Mouse (Mus musculus) liver, adult (tissue): ENCODE data around the gene Slc22a8.

ENCODE experiments used
- GATA4 ChIP-seq: IDR thresholded peaks from 2 replicates; pipeline ENCODE4 v1.6.1; 2014; ENCODE audit warnings: mild to moderate bottlenecking, low read length; ENCODE audit not compliant: insufficient replicate concordance

The Slc22a8 gene

GRCm38 (mm10) chr19:8617904-8618303, 26.9 kb downstream of the Slc22a8 start, which contains the start of gene Slc22a6:
Slc22a6 (plus strand) TSS chr19:8618039.
- no peak for TF ChIP-seq GATA4

DNA sequence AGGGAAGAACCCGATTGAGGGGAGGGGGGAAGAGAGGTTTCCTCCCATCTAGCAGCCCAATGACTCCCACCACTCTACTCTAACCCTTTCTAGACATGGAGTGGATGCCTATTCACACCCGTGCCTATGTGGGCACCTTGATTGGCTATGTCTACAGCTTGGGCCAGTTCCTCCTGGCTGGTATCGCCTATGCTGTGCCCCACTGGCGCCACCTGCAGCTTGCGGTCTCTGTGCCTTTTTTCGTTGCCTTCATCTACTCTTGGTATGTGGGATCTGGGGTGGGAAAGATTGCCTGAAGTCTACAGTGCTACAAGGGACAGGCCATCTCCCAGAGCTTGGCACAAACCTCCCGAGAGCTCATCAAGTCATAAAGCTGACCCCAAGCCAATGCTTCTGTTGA, 30.0 kb downstream of the Slc22a8 start:
- no peak for TF ChIP-seq GATA4

DNA sequence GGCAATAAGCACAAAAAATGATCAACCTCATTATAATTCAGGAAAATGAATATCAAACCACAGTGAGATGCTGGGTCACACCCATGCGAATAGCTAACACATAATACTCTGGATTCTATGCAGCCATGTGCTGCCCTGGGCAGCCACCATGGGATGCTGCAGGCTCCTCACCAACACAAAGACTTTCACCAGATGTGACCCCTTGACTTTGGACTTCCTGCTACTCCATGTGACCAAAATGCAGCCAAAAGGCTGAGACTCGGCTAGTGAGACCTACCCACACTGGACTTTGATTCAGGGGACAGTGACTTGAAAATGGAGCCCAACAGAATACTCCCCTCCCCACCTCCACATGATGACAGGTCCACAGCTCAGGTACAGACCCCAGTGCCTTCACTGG, 39.2 kb downstream of the Slc22a8 start:
- TF ChIP-seq GATA4 = no peak

GRCm38 (mm10) chr19:8630826-8631225, 39.8 kb downstream of the Slc22a8 start:
- no peak for TF ChIP-seq GATA4

DNA sequence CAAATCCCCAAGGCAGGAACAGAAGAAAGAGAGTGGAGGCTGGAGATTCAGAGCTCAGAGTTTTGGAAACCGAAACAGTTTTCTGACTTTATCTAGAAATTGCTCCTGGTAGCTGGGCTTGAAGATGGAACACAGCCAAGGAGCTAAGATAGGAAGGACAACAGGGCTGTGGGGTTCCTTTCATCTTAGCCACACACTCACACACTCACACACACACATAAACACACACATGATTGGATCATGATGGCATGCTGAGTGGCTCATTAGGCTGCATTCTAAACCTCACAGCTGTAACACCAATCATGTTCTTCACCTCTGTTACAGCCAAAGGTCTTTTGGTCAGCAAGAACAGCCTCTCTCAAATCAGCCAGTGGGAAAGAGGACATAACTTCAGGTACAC, 41.0 kb downstream of the Slc22a8 start:
- no peak for TF ChIP-seq GATA4

DNA sequence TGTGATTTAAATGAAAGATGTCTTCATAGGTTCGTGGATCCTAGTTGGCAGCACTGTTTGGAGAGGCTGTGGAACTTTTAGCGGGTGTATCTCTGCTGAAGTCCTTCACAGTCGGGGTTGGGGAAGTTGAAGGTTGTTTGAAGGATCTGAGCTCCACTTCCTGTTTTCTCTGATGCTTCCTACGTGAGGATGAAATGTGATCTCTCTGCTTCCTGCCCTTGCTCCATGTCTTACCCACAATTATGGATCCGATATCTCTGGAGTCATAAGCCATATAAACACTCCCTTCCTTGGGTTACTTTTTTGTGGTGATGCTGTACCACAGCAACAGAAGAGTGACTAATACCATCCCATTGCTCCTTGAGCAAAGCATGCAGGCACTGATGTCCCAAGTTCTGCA, 51.0 kb downstream of the Slc22a8 start:
- TF ChIP-seq GATA4 = no peak

GRCm38 (mm10) chr19:8646393-8646792, 55.3 kb downstream of the Slc22a8 start:
- no peak for TF ChIP-seq GATA4

DNA sequence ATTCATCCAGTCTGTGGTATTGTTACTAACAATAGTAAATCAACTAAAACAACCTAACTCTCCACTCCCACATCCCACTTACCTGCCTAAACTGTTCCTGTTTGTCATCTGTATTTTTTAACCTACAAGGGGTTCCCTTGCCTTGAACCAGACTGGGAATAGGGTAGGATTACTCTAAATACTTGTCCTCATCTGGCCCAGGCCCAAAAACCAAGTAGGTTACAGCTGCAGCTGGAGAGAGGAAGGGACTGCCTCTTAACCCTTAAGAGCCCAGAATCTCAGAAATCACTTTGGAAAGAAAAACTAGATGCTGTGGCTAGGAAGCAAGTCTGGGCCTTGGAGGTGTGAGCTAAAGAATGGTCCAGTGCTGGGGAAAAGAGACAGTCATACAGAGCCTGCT, 64.8 kb downstream of the Slc22a8 start:
- TF ChIP-seq GATA4 = no peak

DNA sequence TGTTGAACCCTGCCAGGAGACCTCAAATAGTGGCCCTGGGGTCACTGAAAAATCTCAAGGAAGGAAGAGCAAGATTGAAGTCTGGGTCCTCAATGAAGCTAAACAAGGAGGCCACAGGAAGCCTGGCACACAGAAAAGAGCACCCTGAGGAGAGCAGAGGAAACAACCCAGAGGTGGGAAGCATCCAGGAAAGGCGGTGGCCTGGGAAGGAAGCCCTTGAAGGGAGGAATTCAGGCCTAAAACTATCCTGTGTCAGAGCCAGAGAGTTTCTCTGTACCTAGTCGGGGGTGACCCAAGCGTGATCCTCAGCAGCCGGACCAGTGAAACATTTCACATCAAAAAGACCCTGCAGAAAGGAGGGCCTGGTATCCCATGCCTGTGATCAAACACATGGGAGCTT, 65.3 kb downstream of the Slc22a8 start:
- no peak for TF ChIP-seq GATA4
